Mouse (Mus musculus) thymus, adult 18-20 months (tissue): ENCODE measurements around the gene Tspan17.
"Not testable (repeated sequence)": the region's sequence is repeated elsewhere in the genome, so short reads cannot be mapped to it uniquely, and the experiment has no call there.

Source experiments
- DNase-seq, 2 experiments: peaks; one replicate each; pipeline ENCODE4 v3.0.0; 2022; ENCODE audit warnings: mixed read lengths in 2 of 2

The Tspan17 gene

DNA sequence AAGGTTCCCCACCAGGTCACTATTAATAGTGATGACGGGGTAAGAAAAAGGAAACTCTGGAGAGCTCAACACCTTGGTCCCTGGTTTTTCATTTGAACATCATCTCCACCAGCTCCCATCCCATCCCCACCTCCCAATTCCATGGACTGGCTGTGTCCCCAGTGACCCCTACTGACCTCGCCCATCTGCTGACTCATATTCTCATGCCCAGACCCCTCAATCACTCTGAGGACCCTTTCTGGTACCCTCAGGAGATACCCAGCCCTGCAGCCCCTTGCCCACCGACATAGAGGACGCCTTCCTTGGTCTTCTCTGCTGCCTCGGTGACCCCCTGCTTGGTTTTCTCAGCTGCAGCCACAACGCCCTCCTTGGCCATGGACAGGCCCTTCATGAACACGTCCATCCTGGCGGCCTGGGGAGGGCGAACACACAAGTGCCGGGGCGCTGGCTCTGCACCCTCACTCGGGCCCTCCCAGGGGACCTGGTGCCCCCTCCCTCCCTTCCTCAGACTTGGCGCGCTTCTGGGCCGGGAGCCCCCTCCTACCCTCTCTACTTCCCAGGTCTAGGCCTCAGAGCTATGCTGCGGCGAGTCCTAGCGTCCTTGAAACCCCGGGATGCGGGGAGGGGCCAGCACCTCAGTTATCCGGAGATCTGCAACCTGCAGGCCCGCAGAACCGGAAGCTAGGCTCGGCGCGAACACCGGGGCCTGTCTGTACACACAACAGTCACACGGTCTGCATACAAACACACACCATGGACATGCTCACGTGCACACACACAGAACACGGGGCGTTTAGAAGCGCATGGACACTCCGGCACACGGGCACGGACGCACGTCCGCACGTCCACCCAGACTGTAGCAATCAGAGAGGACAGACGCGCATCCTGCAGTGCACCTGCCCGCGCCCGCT, 23.6 kb upstream of the Tspan17 start:
- DNase-seq, result no peak

DNA sequence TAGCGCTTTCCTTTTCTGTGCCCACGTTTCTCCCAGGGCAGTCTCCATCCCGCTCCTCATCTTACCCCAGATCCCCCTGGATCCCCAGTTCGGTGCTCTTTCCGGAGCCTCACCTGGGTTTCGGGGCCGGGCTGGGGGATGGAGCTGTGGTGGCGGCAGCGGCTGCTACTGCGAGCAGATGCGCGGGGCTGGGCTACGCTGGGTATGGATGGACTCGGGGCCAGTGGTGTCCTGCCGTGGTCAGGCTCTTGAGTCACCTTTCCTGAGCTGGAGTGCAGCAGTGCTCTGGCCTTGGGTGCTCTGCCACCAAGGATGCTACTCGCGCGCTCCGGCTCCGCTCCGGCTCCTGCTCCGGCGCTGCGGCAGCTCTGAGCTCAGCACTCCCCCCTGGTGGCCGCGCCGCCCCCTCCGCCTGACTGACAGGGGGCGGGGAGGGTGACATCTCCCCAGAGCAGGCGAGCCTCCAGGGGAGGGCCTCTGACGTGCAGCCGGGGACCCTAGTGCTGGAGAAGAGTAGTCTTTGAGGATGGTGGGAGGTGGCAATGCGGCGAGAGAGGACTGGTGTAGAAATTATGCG, 22.9 kb upstream of the Tspan17 start, which contains the start of gene Sncb:
TSS of gene Sncb (minus strand) at position 404 of the 577 bp plus-strand sequence.
- DNase-seq, result peak; percentile 18 to 20

DNA sequence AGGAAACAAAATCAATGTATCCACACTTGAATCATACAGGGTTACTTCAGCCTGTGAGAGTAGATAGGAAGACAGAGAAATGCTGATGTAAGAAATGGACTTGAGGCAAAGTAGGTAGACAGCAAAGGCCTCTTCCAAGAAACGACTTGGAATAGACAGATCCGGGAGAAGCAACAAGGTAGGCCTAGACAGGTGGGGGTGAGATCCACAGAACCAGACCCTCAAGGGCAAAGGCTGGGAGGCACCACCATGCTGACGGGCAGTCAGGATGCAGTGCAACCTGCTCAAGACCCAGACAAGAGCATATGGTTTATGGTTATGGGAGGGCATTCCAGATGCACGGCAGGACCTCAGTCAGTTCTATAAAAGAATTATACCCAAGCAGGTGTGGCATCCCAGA, 22.2 kb upstream of the Tspan17 start:
- DNase-seq, result no peak

DNA sequence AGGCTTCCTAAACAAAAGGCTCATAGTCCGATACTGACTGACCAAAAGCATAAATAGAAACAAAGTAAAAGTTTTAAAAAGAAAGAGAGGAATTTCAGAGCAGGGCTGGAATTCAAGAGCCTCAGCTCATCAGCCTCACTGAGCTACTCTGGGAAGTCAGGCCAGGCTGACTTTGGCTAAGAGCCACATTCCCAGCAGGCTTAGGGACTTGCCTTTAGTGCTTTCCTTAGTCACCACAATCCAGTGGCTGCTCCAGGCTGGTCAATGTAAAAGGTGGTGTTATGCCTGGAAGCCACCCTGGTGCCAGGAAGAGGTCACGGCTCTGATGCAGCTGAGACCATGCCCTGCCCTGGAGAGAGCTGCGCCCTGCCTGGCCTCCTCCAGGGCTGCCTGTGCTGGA, 8.6 kb upstream of the Tspan17 start:
- no peak for DNase-seq

DNA sequence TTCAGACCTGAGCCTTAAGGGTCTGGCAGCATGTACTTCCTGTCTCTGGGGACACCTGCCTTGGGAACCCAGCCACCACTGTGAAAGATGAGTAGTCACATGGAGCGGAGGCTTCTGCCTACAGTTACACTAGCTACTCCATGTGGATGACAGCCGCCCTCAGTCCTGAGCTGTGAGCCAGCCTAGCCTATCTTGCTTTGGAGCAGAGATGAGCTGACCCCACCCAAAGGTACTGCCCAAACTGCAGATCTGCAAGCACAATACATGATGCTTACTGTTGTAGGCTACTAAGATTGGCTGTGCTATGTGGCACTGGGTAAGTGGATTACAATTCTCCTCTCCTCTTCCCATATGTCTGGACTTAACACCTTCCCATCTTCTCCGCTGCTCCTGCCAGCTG, 8.1 kb upstream of the Tspan17 start:
- DNase-seq, result no peak

DNA sequence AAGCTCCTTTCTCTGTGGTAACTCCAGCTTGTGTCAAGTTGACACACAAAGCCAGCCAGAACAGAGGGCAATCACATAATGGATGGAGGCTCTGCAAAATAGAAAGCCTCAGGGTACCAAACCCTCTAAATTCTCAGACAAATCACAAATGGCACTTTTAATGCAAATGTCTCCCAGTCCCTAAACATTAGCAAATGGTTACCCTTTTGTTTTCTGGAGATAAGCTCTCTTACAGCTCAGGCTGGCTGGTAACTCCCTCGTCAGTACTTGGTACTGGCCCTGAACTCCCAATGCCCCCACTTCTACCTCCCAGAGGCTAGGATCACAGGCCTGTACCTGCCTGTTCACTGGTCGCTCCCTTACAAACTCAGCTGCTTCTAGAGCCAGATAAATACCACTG, 5.9 kb upstream of the Tspan17 start:
- no peak for DNase-seq

DNA sequence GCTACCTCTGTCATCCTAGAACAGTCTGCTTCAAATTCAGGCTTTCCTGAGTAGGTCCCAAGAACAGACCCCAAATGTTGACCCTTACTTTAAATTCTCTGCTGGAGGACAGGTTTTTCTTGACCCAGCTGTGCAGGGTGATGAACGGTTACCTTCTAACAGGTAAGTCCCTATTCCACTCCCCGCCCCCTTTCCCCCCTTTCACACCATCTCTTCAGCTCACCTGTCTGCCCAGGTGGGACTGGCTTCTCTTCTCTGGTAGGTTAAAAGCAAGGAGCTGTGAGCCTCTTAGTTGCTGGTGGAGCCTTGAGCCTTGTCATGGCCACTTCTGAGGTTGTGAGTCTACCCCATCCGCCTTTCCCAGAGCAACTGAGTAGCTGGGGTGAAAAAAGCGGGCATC, 5.5 kb upstream of the Tspan17 start, which contains the start of gene Eif4e1b:
TSS of gene Eif4e1b (plus strand) at position 301 of the 400 bp plus-strand sequence.
- no peak for DNase-seq

DNA sequence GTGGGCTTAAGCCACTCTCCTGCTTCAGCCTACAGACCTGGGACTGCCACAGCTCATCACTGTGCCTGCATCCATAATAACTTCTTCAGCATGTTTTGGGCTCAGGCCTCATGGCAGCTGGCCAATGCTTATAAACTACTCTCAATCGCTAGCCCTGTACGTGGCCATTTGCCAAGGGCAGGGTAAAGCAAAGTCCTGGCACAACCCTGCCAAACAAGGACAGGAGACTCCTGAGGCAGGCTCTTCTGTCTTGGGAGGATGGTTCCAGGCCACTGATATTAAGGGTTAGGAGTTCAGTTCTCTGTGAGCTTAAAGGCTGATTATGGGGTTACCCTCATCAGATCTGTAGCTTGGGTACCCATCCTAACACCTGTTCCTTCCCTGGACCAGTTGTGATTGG, 1.6 kb upstream of the Tspan17 start:
- DNase-seq, result not testable (repeated sequence)

DNA sequence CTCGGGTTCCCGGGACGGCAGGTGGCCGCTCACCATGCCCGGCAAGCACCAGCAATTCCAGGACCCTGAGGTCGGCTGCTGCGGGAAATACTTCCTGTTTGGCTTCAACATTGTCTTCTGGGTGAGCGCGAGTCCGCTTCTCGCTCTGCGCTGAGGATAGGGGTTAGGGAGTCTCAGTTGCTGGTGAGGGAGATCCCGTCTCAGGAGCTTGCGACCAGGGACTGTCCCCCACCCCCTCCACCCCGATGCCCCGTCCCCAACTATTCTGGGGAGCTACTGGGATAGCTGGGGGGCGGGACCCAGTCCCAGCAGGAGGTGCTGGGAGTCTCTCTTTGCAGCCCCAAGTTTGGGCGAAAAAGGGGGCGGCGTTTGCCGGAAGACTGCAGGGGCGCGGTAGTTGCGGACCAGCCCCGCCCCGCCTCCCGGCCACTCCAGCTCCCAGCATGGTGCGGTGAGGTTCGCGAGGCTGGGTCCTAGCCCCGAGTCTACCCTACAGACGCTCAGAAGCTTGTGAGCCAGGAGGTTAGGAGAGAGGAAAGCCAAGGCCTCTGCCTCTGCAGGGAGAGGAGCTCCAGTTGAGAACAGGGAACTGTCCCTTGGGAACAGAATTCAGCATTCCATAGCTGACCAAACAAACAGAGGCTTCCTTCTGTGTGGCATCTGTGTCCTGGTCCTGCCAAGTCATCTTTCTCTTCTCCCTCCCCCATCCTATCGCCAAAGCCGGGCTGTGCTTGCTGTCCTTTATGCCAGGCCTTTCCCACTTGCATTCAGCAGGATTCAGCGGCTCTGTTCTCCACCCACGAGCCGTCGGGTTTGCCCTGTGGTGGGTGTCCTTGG, 602 bp downstream of the Tspan17 start:
- DNase-seq, result no peak

DNA sequence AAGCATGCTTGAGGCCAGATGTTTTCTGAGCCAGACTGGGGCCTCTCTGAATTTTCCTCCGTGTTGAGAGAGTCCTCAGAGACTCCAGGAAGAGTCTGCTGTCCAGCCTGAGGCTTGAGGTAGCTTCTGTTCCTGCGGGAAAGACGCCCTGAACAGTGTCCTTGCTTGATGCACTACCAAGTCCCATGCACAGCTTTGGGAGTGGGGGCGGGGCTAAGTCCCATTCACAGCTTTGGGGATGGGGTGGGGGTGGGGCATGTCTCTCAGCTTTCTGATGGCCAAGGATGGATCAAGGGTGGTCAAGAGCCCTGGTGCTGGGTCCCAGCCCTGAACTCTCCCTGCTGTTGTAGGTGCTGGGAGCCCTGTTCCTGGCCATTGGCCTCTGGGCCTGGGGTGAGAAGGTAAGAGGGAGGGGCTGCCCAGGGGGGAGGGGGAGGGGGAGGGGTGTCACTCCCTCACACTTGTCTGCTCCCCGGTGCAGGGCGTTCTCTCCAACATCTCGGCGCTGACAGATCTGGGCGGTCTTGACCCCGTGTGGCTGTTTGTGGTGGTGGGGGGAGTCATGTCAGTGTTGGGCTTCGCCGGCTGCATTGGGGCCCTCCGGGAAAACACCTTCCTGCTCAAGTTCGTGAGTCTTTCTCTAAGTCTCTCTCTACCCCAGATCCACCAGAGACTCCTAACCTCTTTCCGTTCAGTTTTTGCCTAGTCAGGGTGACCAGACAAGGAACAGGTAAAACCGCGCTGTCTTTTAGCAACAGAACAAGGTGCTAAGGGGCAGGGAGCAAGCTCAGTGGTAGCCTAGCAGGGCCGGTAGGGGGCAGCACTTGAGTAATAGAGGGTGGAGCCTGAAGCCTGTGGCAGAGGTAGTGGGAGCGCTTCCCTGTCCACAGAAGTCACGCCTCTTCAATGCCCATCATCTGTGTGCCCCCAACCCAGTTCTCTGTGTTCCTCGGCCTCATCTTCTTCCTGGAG, 3.4 kb downstream of the Tspan17 start:
- DNase-seq, result no peak

DNA sequence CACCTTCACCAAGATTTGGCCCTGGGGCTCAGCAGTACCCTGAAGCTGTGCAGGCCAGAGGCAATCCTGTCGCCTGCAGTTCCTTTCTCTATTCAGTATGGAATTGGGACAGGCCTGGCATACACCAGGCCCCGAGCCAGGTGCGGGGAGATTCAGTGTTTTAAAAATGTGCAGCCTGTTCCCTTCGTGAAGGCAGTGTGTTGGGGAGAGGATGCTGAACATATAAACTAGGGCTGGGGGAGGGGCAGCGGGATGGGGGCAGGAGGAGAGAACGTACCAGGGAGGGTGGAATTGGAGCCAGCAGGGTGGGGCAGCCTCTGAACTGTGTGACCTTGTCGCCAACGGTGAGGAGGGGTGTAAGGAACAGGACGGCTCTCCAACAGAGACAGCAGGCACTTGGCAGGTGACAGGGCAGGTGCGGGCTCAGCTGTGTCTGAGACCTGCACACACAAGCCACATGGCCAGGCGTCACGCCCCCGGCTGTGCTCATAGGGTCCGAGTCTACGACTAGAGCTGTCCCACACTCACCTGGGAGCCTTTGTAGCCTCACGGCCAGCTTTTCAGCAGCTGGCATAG, 4.9 kb downstream of the Tspan17 start:
- DNase-seq, result no peak

DNA sequence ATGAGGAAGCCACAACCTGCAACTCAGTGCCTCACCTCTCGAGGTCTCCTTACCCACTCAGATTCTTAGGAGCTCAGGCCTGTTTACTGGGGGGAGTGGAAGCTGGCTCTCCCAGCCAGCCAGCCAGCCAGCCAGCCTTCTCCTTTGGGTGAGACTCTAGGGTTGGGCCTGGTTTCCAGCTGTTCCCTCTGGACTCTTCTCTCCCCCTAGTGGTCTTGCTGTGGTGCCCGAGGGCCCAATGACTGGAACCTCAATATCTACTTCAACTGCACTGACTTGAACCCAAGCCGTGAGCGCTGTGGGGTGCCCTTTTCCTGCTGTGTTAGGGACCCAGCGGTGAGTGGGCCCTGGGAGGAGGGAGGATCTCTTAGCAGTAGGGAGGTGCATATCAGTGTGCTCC, 5.7 kb downstream of the Tspan17 start:
- DNase-seq, result no peak

DNA sequence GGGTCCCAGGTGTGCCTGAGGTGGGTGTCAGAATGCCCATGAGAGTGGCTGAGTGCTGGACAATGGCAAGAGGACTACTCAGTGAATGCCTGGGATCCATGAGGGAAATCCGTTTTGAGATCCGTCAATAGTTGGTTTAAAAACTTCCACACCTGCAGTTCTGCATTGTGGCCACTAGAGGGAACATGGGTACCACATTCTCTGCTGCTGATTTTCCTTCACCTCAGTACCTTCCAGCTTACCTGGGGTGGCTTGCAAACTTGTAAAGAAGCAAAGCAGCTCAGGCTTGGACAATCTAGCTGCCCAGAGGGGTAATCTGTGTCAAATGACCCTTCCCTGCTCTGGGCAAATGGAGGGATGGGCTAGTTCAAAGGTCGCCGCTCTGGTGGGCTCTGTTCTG, 8.2 kb downstream of the Tspan17 start:
- no peak for DNase-seq

DNA sequence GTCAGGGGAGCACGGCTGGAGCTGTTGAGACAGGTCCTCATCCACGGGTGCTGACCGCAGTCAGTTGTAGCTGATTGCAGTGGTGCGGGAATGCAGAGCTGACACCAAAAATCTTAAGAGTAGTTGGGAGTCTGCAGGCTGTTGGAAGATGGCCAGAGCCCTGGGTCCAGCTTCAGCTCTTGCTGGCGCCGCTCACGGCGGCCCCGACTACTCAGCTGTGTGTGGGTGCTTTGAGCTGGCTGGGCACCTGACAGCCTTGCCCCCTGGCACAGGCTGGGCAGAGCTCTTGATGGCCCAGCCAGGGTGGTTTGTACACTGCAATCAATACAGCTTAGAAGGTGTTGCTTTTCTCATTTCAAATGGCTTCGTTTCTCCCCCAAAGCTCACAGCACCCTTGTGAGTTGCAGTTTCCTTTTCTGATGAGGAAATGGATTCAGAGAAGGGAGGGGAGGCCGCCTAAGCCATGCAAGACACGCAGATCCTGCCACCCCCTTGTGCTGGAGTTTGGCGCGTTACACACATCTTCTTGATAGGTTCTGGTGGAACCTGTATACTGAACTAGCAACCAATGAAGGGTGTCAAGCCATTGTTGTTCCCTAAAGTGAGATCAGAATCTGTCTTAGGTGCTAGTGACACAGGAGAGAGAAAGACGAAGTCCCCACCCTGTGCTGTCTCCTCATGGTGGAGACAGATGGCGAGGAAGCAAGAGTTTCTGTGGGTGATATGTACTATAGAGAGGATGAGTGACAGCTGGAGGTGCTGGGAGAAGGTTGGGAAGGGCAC, 8.9 kb downstream of the Tspan17 start:
- no peak for DNase-seq

DNA sequence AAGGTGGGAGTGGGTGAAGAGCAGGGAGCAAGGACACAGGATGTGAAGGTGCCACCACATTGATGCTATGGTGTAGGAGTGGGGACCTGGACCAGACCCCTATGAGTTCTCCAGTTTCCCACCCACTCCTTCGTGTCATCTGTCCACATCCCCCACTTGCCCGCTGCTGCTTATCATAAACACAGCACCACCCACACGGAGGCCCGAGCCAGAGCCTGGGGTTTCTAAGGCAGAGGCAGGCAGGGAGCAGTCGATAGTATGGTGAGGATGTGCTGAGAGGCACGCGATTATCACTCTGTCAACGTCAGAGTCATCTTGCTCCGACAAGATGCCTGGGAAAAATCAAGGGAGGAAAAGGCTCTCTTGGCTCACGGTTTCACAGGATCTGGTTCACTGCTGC, 9.6 kb downstream of the Tspan17 start:
- no peak for DNase-seq

DNA sequence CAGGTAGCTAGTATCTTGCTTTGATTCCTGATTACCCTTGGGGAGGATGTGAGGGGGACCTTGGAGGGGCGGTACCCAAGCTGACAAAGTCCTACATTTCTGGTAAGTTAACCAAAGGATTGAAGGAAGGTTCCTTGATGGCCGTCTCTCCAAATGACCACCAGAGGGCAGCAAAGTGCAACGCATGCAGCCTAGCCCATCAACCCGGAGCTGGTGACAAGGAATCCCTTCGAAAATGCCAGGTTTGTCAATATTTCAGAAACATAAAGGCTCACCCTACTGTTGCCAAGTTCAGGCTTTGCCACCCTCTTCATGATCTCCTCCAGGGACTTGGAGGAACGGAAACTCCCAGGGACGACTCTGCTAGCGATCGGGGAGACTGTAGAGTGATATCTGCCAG, 10.5 kb downstream of the Tspan17 start:
- peak; percentile 17 to 29 for DNase-seq

DNA sequence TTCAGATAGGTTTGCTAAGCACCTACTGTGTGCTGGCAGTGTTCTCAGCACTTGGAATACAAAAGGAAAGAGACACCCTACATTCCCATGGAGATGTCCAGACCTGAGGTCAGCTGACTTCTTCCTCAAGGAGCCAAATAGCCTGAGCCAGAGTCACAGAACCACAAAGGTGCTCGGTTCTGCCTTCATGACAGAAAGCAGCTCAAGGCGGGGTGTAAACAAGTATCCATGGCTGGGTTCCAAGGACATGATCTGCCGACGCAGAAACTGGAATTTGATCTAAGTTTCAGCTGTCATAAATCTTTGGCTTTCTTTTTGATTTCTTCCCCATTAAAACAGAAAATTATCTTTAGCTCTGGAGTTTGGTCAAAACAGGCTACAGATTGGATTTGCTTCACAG, 11.0 kb downstream of the Tspan17 start:
- DNase-seq, result no peak

DNA sequence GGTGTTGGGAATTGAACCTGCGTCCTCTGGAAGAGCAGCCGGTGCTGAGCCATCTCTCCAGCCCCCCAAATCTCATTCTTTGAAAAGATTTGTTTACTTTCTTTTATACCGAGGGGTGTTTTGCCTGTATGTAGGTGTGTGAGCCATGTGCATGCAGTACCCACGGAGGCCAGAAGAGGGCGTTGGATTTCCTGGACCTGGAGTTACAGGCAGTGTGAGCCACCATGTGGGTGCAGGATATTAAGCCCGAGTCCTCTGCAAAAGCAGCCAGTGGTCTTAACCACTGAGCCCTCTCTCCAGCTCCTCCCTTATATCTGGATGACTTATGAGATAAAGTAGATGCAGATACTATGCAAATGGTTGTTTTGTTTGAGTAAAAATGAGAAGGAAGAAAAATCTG, 13.8 kb downstream of the Tspan17 start:
- DNase-seq, result no peak

DNA sequence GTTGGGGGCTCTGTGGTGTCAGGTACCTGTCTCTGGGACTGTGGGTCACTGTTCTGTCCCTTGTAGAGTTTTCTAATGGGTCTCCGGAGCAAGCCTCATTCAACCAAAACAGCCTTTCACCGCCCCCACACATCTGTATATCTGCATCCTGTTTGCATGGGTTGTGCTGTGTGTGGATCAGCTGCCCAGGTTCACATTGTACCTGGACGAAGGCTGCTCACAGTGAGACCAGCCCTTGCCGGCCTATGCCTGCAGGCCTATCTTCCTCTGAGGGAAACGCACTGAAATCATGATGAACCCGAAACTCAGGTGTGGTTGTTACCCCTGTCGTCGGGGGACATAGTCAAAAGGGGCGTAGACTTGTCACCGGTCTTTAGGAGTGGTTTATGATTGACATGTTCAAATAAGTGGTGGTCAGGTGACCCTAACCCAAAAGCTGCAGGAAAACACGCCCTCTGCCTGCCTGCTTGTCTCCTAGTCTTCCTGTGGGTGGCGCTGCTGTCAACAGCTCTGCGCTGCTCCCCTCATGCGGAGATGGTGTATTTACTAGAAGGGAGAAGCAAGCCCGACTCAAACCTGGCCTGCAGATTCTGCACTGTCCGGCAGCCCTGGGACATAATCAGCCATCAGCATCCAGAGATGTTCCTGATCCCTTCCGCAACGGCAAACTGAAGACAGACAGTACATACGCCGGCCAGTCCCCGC, 16.1 kb downstream of the Tspan17 start:
- no peak for DNase-seq

DNA sequence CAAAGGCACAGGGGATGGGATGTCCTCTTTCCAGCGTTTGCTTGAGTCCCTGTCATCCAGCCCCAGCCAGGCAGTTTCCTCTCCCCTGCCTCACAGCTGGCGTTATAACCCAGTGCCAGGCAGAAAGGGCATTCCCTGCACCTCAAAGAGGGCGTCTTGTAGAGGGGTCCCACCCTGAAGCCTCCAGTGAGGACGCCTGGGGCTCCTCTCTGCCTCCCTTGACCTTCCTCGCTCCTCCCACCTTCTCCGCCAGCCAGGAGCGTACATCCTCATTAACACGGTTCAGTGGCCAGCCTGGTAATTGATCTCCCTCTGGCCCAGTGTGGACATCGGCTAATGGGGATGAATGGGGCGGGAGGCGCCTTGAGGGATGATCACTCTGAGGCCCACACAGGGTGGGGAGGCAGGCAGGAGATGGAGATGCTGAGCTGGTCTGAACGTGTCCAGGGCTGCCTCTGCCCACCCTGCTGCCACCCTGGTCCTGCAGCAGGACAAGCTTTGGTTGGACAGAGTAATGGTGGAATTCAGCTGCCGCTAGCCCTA, 17.3 kb downstream of the Tspan17 start:
- no peak for DNase-seq
